Mouse (Mus musculus): ENCODE results near the gene Rnf152.

Rnf152 gene

DNA sequence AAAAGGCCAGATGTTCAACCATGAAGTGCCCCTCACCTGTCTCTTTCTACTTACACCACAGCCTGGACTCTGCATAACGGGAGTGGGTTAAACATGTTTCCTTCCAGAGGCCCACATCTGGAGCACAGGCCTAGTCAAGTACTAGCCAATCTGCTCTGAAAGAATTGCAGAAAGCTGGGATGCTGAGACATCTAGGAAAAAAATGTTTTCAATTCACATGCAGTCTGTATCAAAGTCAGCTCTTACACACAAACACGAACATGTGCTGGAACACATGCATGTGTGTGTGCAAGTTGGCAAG lies 44.0 kb downstream of the Rnf152 start:
- in situ Hi-C loops (cut with MseI, MboI): no loop called here

DNA sequence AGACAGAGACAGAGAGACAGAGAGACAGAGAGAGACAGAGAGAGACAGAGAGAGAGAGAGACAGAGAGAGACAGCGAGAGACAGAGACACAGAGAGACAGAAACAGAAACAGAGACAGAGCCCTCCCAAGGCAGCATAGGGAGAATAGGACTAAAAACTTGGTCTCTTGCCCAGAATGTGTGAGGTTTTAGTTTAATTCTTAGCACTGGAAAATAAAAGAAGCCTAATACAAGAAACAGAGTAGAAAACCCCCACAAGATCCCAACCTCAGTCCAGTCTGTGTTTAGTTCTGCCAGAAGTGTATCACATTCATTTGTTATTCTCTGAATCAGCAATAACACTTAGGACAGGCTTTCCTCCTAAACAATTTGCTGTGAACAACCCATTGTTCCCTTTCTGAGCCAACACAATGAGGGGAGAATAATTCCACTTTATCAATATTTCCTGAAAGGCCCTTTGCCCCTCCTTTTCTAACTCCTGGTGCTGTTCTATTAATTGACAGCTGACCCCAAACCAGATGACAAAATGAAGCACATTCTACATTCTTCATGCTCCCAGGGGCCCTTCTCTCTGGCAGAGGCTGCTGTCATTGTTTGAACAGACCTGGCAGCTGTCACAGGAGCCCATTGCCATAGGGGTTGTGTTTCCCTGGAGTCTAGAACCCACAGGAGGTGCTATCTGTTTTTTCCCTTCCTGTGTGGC lies 44.5 kb downstream of the Rnf152 start:
- in situ Hi-C loops (cut with MseI, MboI): no loop called here

DNA sequence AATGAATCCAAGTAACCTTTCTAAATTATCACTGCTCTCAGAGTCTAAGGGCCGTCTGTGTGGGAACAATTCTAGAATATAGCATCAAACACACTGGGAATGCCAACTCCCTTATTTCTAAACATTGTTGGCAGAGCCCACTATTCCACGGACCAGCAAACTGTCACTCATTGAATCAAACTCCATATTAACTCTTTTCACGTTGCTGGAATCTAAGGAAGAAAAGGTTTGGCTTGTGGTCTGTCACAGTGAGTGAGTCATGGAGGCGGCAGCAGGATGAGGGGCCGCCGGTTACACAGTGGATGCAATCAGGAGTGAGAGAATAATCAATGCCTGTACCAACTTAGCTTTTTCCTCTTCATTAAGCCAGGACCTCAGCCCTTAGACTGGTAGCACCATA lies 54.3 kb downstream of the Rnf152 start:
- in situ Hi-C loops (cut with MseI, MboI): no loop called here

DNA sequence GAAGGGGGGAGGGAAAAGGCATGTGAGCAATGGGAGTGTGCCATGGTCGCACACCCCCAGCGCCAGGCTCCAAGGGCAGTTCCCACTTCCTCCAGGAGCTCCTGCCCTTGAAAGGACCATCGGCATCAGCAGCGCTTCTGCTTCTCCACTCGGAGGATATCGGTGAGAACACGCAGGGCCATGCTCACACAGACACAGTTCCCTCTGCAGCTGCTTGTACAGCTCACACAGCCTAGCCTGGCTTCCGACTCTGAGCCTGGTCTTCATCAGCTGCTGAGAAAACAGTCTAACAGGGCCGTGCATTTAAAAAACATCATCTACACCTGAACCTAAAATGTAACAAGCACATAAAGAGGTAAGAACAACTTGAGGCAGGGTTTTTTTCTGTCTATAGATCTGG lies 54.7 kb downstream of the Rnf152 start:
- in situ Hi-C loops (cut with MseI, MboI): no loop called here

DNA sequence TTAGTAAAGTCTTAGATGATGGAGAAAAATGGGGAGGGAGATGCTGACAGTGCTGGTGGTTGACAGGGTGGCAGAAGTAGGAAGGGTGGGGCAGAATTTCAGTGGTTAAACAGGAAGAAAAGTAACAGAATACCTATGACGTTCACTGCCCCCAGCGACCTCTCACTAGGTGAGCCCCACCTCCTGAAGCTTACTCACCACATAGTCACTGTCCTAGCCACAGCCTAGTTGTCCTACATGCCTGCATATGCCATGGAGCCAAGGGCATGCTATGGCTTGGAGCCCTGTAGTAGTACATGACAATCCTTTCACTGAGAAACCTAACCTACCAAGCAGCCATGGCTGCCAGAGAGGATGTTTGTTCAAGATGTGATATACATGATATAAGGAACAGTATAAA lies 64.7 kb downstream of the Rnf152 start:
- in situ Hi-C loops (cut with MseI, MboI): no loop called here

DNA sequence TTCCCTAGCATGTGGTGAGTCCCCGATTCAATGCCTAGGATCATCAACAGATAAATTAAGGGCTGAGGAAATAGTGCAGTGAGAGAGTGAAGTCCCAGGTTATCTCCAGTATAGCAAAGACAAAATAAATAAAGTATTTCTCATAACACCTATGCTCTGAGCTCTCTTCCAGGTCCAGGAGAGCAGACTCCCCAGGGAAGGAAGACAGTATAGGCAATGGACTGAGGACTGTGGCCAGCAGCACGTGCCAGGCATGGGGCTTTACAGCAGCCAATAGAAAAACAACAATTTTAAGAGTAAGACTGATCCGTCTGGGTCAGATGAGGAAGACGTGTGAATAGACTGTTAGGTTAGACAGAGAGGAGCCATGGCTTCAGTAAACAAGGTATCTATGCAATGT lies 69.0 kb downstream of the Rnf152 start:
- in situ Hi-C loops (cut with MseI, MboI): no loop called here

DNA sequence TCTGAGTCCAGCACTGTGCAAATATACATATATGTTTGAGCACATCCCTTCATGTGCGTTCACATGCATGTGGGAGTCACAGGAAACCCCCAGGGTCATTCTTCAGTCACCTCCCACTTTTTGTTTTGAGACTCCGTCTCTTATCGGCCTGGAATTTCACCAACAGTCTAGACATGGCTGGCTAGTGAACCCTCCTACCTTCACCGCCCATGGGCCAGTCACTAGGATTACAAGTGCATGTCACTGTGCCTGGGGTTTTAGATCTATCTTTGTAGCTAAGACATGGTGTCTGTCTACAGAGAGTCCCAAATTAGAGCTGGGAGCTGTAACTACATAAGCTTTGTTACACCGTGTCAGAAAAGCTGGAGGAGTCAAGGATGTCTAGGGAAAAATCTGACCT lies 69.6 kb downstream of the Rnf152 start:
- in situ Hi-C loops (cut with MseI, MboI): no loop called here

DNA sequence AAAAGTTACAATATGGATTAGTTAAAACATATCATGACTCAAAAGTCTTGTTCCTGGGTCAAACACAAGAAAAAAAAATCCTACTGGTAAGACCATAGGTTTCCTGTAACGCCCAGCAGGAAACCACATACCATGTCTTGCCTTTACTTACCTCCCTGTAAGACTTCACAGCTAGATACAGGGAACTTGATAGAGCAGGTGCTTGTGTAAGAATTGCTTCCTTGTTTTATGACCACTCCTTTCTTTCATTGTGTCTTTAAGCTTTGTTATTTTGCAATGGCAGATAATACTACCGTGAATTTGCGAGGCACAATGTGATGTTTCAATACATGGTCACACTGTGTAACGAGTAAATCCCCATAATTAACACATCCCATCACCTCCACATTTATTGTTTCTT lies 71.5 kb downstream of the Rnf152 start:
- in situ Hi-C loops (cut with MseI, MboI): no loop called here

DNA sequence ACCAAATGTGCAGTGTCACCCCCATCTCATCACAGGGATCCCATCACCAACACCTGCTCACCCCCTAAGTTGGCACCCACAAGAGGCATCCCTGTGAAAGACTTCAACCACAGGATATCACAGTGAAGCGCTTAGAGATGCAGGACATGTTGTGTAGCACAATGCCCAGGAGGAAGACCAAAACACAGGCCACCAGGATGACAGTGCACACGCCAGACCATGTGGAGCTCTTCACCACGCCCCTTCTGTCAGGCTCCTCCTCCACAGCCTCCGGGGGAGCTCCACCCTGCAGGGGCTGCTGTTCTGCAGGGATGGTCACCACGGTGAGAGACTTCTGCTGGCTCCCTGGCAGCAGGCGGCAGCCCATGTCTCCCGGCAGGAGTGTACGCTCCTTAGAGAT lies 72.4 kb downstream of the Rnf152 start:
- in situ Hi-C loops (cut with MseI, MboI): no loop called here

DNA sequence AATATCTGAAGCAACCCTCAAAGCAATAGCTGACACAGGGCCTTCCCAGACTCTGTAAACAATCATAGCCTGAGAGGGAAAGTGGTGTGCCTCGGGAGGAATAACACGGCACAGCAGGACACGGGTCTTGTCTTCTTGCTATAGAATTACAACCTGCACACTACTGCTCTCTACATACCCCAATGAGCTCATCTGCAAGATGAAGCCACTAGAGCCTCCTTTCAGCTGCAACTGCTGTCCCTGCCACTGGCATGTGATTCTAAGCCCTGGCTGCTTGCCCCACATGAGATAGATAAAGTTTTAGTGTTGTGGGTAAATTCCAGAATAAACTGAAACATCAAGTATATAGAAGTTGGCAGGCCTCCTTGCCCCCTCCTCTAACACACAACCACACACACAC lies 75.2 kb downstream of the Rnf152 start:
- in situ Hi-C loops (cut with MseI, MboI): no loop called here

DNA sequence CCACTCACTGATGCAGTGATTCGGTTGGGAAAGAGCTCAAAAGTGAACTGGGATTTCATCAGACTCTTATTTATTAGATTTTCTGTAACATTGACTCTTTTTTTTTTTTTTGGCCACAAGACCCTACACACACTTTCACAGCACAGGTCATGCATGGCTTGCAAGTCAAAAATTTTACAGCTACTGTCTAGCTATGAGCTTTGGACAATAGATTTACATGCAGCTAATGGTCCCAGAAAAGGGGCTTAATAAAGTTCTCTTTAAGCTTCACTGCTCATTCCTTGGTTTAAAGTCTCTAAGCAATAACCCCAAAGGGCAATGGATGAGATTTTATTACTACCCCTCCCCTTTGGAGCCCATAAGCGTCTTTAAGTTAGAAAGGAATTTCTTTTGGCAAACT lies 76.3 kb downstream of the Rnf152 start:
- in situ Hi-C loops (cut with MseI, MboI): no loop called here

DNA sequence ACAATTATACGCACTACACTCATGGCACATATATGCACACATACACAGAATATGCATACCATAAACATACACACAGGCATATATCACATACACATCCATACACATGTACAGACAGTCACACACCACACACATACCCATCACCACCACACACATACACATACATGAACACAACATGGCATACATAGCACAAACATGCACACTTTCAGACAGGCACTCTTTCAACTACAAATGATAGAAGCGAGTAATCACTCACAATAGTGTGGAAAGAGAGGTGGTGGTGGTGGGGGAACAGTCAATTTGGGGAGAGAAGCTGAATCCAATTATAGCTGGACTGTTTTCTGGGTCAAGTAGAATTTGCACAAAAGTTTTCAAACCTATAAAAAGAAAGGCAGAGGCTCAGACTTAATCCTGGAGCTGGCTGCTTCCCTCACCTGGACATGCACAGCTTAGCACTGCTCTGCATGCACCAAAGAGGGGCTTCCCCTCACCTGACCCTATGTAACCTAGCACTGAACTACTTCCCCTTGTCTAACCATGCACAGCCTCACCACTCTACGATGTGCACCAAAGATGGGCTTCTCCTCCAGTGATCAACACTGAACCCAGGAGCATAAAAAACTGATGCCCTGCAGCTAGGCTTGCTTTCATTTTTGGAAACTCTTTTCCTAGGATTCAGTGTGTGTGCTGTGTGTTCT lies 81.9 kb downstream of the Rnf152 start:
- in situ Hi-C loops (cut with MseI, MboI): no loop called here

DNA sequence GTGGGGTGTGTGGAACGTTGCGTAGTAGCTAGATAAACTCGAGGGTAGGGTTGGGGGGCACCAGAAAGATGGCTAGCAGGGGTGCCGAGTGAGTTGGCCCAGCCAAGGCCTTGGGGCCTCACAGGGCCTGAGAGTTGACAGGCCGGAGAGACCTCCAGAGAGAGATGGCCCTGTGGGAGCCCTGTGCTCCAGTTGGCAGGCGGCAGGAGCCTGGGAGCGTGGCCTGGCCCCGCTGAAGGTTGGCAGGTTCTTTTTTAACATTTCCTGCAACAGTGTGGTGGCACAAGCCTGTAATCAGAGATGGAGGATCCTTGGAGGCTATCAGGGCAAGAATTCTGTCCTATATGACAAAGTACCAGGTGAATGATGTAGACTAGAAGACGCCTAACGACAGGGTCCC lies 85.4 kb downstream of the Rnf152 start:
- in situ Hi-C loops (cut with MseI, MboI): no loop called here

DNA sequence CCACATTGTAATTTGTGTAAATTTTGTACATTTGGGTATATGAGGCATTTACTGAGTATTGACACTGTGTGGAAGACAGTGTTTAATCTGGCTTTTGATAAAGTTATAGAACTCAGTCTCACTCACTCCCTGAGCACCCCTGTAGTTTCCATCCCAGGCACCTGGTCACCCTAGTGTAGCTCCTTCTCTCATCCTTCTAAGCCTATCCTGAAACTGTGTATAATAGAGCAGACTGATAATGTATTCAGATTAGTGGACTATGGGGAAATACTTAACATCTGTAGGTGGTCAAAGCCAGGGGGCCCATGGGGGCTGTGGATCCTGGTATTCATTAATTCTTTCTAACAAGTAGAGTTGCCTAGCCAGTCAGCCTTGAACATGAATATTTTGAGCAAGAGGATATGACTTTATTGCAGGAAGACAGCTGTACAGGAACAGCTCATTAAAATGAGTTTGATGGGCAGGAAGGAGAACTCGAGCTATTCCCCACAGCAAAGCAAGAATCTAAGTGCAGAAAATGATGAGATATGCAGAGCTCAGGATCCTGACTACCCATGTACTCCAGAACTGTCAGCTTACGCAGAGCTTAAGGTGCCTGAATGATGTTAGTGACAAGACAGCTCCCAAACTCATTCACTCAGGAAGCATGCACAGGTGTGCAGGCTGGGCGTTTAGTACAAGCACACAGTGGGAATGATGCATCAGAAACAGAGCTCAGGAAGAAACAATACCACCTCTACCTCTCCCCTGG lies 93.1 kb downstream of the Rnf152 start:
- in situ Hi-C loops (cut with MseI, MboI): no loop called here

DNA sequence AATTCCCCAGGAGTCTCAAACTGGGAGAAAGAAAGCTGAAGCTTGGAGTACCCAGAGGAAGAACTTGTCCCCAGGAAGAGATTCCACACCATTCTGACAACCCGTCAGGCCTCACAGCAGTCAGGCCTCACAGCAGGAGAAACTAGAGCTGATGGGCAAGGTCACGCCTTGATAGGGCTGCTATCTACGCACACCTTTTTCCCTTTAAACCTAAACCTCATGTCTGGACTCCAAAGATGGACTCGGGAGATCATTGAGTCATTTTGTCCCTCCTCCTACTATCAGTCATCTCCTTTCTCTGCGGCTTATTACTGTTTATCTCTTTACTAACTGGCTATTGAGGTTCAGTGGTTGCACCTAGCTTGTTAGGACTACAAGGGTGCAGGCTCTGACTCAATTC lies 96.3 kb downstream of the Rnf152 start:
- in situ Hi-C loops (cut with MseI, MboI): no loop called here

DNA sequence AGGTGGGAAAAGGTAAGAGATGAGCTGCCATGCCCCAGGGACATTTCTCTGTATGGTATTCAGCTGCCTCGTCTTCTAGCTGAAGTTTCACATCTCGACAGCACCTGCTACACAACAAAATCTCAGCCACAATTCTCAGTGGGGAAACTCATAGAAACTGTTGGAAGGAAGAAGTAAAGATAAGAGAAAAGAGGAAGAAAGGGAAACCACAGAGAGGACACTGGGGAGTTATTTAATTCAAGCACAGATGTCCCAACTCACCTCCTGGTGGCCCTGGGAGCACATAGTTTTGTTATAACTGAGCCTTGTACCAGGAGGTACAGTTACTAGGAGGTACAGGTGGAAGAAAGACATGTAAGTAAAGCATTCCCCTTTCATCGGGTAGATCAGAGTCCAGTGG lies 99.3 kb downstream of the Rnf152 start:
- in situ Hi-C loops (cut with MseI, MboI): no loop called here

DNA sequence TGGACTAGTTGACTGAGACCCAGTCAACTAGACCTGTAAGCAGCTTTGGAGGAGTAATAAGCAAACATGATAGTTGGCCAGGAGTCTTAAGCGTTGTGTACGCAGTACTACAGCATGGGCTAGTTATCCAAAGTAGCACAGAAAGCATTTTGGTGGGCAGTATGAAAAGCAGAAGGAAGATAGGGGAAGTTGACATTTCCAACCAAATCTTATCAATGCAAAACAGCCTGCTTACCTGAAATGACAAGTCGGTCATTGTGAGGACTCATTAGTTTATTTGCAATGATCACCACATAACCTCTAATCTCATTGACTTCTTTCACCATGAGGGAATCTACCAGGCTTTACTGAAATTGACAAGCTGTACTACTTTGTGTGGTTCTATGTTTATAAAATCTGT lies 107.3 kb downstream of the Rnf152 start:
- in situ Hi-C loops (cut with MseI, MboI): no loop called here

DNA sequence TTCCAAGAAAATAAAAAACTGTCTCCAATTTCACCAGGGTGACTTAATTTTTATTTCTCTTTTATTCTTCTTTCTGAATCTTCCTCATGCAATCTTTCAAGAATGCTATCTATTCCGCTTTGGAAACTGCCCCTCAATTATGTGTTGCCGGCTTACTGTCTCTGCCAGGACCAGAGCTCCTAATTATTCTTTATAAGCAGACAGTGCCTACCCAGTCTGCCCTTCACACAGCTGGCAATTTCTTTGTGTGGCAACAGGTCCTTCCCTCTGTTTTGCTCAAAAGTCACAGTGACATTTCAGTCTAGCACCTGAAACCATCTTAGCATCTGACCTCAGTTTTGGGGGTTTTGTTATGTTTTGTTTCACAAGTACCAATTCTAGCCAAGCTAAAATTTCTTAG lies 109.9 kb downstream of the Rnf152 start:
- in situ Hi-C loops (cut with MseI, MboI): no loop called here

DNA sequence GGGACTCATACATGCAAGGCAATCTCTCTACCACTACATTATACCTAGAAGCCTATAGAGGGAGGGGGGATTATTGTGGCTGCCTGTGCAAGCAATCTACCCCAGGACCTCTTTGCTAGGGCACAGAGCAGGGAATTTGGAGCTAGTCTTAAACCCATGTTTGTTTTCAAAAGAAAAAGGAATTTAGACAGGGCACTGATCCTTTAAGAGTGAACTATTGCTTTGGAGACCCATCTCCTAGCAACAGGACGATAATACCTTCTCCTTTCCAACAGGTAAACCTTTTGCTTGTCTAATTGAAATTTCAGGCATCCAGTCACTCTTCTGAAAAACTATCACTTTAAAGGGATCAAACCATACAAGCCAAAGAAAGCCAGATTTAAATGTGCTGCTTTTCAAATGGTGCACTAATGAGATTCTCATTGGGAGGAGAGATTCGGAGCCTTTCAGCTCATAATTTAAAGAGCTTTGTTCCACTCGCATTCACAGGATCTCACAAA lies 110.4 kb downstream of the Rnf152 start:
- in situ Hi-C loops (cut with MseI, MboI): no loop called here

DNA sequence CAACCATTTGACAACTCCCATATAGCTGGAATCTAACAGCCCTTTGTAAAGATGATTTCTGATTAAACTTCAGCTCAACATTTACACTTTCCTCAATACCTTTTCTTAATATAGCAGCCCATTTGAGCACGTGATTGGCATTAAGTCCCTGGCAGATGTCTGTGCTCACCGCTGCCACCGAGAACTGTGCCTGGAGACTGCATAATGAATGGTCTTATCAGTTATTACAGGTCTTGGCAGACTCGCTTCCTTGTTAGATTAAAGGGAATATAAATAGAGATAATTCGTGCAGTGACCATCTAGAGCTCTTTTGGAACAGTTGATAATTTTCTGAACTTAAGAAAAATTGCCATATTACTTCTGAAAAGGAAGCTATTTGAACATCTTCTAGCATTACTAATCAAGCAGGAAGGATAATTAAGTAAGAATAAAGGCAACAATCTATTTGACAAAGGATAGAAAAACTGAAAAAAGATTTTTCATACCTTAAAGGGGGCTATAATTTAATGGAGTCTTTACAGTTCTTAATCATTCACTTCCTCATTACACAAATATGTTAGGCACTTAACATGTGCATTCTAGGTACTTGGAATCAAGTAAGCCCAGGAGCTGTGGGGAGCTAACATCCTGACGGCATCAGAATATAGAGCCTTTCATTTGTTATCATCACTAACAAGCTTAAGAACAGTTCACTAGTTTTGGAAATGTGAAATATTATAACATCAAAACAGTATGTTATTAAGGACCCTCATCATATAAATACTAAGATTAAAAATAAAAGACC lies 113.0 kb downstream of the Rnf152 start:
- in situ Hi-C loops (cut with MseI, MboI): no loop called here

DNA sequence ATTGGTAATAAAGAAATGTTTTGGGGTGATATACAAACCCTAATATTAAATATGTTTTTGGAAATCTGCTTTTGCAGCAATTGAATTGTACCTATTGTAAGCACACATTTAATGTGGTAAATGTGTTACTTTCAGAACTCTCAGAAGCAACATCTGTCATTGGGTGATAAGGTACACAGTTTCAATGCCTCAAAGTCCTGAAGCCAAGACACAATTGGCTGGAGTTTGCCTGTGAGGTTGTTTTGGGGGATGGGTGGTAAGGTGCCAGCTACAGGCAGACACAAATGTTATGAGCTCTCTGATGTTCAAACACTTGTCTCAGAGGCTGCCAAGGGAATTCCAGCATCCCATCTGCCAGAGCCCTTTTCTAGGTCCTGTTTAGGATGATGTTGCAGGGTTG lies 116.3 kb downstream of the Rnf152 start:
- in situ Hi-C loops (cut with MseI, MboI): no loop called here
